Mouse (Mus musculus) embryo, embryonic 10 days (tissue): Measurements from ENCODE around the gene Tead1.
A peak's percentile ranks its signal among the peaks of the same experiment; 100 is the strongest.

Experiments used
- DNase-seq: peaks from one replicate; pipeline ENCODE4 v3.0.0-alpha.2; 2015; ENCODE audit warnings: low spot score

Tead1 gene

GRCm38 (mm10) chr7:112779636-112780035, 100.5 kb downstream of the Tead1 start:
- peak; percentile 33 for DNase-seq

- DNase-seq: no peak
These were observed 101.8 kb downstream of the Tead1 start for GRCm38 (mm10) chr7:112780910-112781309.

- no peak for DNase-seq
These were observed 102.9 kb downstream of the Tead1 start for GRCm38 (mm10) chr7:112781987-112782386.

GRCm38 (mm10) chr7:112784278-112784677, 105.2 kb downstream of the Tead1 start:
- no peak for DNase-seq

GRCm38 (mm10) chr7:112785271-112785670, 106.2 kb downstream of the Tead1 start:
- no peak for DNase-seq

GRCm38 (mm10) chr7:112786556-112787225, 107.6 kb downstream of the Tead1 start:
- no peak for DNase-seq

- no peak for DNase-seq
These were observed 108.2 kb downstream of the Tead1 start for GRCm38 (mm10) chr7:112787281-112787680.

- DNase-seq: peak; percentile 56
These were observed 109.2 kb downstream of the Tead1 start for GRCm38 (mm10) chr7:112788321-112788751.

GRCm38 (mm10) chr7:112789693-112790092, 110.6 kb downstream of the Tead1 start:
- DNase-seq: no peak

GRCm38 (mm10) chr7:112790334-112790733, 111.2 kb downstream of the Tead1 start:
- no peak for DNase-seq

GRCm38 (mm10) chr7:112792679-112793078, 113.6 kb downstream of the Tead1 start:
- no peak for DNase-seq

GRCm38 (mm10) chr7:112793903-112794302, 114.8 kb downstream of the Tead1 start:
- DNase-seq: no peak

GRCm38 (mm10) chr7:112794481-112794880, 115.4 kb downstream of the Tead1 start:
- peak; percentile 42 for DNase-seq

- no peak for DNase-seq
These were observed 118.6 kb downstream of the Tead1 start for GRCm38 (mm10) chr7:112797526-112798321.

- DNase-seq: no peak
These were observed 122.6 kb downstream of the Tead1 start for GRCm38 (mm10) chr7:112801706-112802105.

GRCm38 (mm10) chr7:112806718-112807400, 127.7 kb downstream of the Tead1 start:
- DNase-seq: no peak

GRCm38 (mm10) chr7:112807401-112807751, 128.3 kb downstream of the Tead1 start:
- DNase-seq: peak; percentile 75

GRCm38 (mm10) chr7:112810752-112811151, 131.6 kb downstream of the Tead1 start:
- no peak for DNase-seq

GRCm38 (mm10) chr7:112812037-112812775, 133.1 kb downstream of the Tead1 start:
- no peak for DNase-seq

GRCm38 (mm10) chr7:112813163-112813562, 134.0 kb downstream of the Tead1 start:
- DNase-seq: no peak

- no peak for DNase-seq
These were observed 134.7 kb downstream of the Tead1 start for GRCm38 (mm10) chr7:112813731-112814306.

GRCm38 (mm10) chr7:112816016-112816415, 136.9 kb downstream of the Tead1 start:
- DNase-seq: no peak
